Mouse (Mus musculus) Patski (cell line): ENCODE results near the gene Rnaset2b. TPM values are rescaled to one million over a fixed set of nuclear protein-coding genes. Genes with fewer than 3 reads are reported as not detected.
"Not testable (repeated sequence)": the region's sequence is repeated elsewhere in the genome, so short reads cannot be mapped to it uniquely, and the experiment has no call there.

Experiments used
- ATAC-seq: fragments of 100-300 bp; one replicate; pipeline ENCODE4 v1.8.0; 2021
- CTCF ChIA-PET: fragments of 350-600 bp; sonication (Branson Sonifier 250); formaldehyde crosslinking; loops from one replicate; lab custom pipeline; 2022; ENCODE audit warnings: inconsistent platforms; lab: Charles Lee
- POLR2A ChIA-PET: fragments of 350-600 bp; sonication (Branson Sonifier 250); formaldehyde crosslinking; loops from one replicate; lab custom pipeline; 2022; ENCODE audit warnings: antibody characterized with exemption, inconsistent platforms; lab: Charles Lee
- DNase-seq: peaks from one replicate; pipeline ENCODE4 v3.0.0-alpha.2; 2011; ENCODE audit warnings: low read depth, low spot score
- H3K27me3 ChIP-seq: fragments of 371-371 bp; one replicate; pipeline ENCODE4 v1.5.1; 2021
- CTCF ChIP-seq: fragments of 100-300 bp; IDR thresholded peaks from one replicate; pipeline ENCODE4 v1.5.1; 2021
- in situ Hi-C: fragments of 300-500 bp; cut with MboI; formaldehyde crosslinking; loops from 3 replicates; pipeline ENCODE4 v1.11.1; 2018; ENCODE audit warnings: low pct_unique_long_range_greater_than_20kb, mixed read lengths
- polyA plus RNA-seq: library from polyadenylated mRNA; unstranded; gene quantifications from one replicate; pipeline ENCODE4 v1.2.3, GENCODE M21; 2021

The Rnaset2b gene
- polyA plus RNA-seq, 1 experiment from 2014 or later = 147 TPM

DNA sequence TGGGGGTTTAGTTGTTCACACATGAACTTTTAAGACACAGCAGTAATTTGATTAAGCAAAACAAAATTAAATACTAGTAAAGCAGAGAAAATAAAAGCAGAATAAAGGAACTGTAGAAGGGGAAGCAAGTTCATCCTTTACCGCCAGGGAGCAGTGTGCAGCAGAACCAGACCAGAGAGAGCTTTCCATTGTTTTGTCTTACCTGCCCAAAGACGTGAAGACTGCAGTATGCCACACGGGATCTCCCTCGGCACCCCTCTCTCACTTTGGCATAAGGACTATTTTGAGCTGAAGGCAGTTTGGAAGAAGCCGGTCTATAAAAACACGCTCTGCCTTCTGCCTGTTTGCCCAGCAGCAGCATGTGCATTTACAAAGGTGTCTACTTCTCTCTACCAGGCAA lies 5.1 kb upstream of the Rnaset2b start:
- ATAC-seq, H3K27me3 ChIP-seq, in situ Hi-C loops, CTCF ChIA-PET, DNase-seq, POLR2A ChIA-PET: not testable (repeated sequence)
- peak; percentile 12 for TF ChIP-seq CTCF

- POLR2A ChIA-PET, H3K27me3 ChIP-seq, in situ Hi-C loops, DNase-seq, ATAC-seq, CTCF ChIA-PET: not testable (repeated sequence)
Observed at GRCm38 (mm10) chr17:6967673-6968072, 2.8 kb upstream of the Rnaset2b start.

DNA sequence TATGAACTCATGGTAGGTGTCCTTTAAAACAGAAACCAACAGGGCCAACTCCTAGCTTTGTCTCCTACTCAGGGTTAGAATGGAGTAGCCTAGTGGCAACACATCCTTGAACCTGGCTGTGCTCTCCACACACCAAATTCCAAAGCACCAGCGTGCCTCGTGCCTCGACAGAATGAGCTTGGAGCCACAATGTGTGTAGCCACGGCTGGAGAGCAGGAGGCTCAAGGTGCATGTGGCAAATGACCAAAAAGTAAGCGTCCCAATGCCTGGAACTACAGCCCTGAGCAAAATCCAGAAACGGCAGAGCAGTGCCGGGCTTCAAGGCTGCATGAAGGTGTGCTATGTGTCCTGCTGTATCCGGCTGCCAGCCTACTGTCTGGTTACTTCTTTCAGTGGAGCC lies 804 bp downstream of the Rnaset2b start:
- POLR2A ChIA-PET, CTCF ChIA-PET, DNase-seq, H3K27me3 ChIP-seq, ATAC-seq, in situ Hi-C loops: not testable (repeated sequence)

- ATAC-seq, POLR2A ChIA-PET, CTCF ChIA-PET, H3K27me3 ChIP-seq, in situ Hi-C loops, DNase-seq: not testable (repeated sequence)
Observed at GRCm38 (mm10) chr17:6972836-6973396, 2.5 kb downstream of the Rnaset2b start.

DNA sequence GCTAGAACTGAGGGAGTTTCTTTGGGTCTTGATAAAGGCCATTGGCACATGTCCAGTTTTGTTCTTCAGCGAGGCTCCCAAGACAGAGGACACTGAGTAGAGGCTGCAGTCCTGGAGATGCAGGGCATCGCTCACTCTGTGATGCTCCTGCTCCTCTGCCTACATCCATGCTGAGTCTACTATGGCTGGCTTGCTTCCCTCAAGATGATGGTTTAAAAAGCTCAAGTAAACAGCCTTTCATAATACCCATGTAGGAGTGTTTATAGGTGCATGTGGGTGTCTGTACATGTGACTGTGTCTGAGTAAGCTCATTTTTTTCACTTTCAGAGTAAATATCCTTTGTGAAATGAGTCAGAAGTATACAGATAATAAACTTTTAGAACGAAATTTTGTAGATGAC lies 4.6 kb downstream of the Rnaset2b start:
- in situ Hi-C loops, CTCF ChIA-PET, POLR2A ChIA-PET, H3K27me3 ChIP-seq, DNase-seq, ATAC-seq: not testable (repeated sequence)

- H3K27me3 ChIP-seq, POLR2A ChIA-PET, CTCF ChIA-PET, DNase-seq, in situ Hi-C loops: not testable (repeated sequence)
- ATAC-seq = peak; percentile 96
Observed at GRCm38 (mm10) chr17:6978287-6979248, 8.1 kb downstream of the Rnaset2b start, which contains the start of gene Gm49721. Gene Gm49721, plus strand, starts transcription at chr17:6978904.

DNA sequence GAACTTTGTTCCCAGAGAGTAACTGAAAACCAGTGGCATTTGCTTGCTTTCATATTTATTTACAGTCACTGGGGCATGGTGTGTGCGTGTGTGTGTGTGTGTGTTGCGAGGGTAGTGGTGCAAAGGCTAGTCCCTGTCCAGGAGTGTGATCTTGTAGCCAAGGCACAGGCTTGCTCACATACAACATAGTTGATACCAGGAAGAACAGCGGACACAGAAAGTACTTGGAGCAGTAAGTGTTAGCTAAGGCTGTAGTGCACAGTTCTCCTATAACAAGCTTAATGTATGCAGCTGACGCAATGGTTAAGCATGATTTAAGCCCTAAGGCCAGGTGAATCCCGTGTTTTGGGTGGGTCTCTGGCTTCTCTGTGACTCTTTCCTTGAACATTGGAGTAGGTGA lies 8.9 kb downstream of the Rnaset2b start:
- POLR2A ChIA-PET, H3K27me3 ChIP-seq, in situ Hi-C loops, DNase-seq, CTCF ChIA-PET: not testable (repeated sequence)
- ATAC-seq = peak; percentile 22

GRCm38 (mm10) chr17:6980144-6980543 lies 9.7 kb downstream of the Rnaset2b start:
- CTCF ChIA-PET, POLR2A ChIA-PET, ATAC-seq, H3K27me3 ChIP-seq, in situ Hi-C loops, DNase-seq: not testable (repeated sequence)

DNA sequence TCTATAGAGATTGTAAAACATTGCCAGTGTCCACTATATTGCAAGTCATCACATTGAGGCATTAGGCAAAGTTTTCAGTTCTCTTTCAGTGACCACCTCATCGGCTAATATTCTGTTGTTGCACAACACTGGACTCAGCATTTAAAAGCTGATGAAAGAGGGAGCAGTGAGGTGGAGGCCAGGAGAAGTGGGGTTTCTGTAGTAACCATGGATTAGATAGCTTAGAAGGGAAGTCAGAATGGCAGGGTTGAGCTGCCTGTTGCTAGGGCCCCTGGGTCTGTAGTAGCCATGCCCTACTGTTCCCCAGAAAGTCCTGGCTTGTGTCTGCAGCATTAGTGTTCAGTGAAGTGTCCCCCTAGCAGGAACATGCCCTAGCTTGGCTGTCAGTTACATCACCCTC lies 15.7 kb downstream of the Rnaset2b start:
- DNase-seq, in situ Hi-C loops, ATAC-seq, H3K27me3 ChIP-seq, CTCF ChIA-PET, POLR2A ChIA-PET: not testable (repeated sequence)

GRCm38 (mm10) chr17:6995504-6995903 lies 25.1 kb downstream of the Rnaset2b start:
- POLR2A ChIA-PET, CTCF ChIA-PET, ATAC-seq, H3K27me3 ChIP-seq, DNase-seq, in situ Hi-C loops: not testable (repeated sequence)

DNA sequence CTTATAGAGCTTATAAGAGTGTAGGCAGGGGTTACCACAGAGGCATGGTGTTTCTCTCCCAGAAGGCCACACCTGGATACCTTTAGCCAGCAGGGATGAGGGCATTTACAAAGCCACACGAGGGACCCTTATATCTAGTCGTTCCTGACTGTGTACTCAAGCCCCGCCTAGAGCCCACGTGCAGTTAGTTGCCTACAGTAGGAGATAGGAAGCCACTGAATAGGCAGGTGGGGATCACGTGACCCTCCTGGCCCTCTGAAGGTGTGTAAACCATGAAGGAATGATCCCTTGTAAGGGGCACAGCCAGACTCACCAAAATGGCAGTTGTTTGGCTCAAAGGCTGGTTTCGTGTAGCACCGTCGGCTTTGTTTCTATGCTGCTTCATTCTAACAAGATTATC lies 26.4 kb downstream of the Rnaset2b start:
- CTCF ChIA-PET, in situ Hi-C loops, POLR2A ChIA-PET, H3K27me3 ChIP-seq, ATAC-seq, DNase-seq: not testable (repeated sequence)

- CTCF ChIA-PET, DNase-seq, POLR2A ChIA-PET, H3K27me3 ChIP-seq, in situ Hi-C loops, ATAC-seq: not testable (repeated sequence)
Observed at GRCm38 (mm10) chr17:6997778-6998490, 27.5 kb downstream of the Rnaset2b start.

- in situ Hi-C loops, DNase-seq, ATAC-seq, POLR2A ChIA-PET, H3K27me3 ChIP-seq, CTCF ChIA-PET: not testable (repeated sequence)
Observed at GRCm38 (mm10) chr17:7001790-7002585, 31.6 kb downstream of the Rnaset2b start.

DNA sequence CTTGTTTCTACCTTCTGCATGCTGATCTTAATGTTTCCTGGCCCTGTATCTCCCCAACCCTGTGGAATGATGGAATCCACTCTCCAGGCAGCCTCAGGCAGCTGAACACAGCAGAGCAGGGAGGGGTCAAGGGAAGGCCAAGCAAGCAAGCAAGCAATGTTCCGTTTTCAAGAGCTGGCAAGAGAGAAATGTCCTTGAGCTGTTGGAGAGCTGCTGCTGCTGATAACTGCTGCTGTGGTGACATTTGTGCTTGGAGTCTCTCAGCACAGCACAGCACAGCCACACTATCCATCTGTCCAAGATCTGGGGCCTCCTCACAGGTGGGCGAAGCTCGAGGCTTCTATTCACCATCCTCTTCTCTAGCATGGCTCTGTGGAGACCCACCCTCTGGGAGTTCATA lies 33.0 kb downstream of the Rnaset2b start:
- not testable (repeated sequence) for ATAC-seq

More for the DNA sequence above, 33.0 kb downstream of the Rnaset2b start:
- H3K27me3 ChIP-seq, CTCF ChIA-PET, POLR2A ChIA-PET, in situ Hi-C loops, DNase-seq: not testable (repeated sequence)
